Mouse (Mus musculus) MEL (cell line): ENCODE measurements at regions not wholly inside any gene's neighbourhood (a gene's known extent, or its start where the extent isn't known, plus 50 kb on each side); places are given as distances from the start of the nearest gene placed in this dataset.
A peak's percentile ranks its signal among the peaks of the same experiment; 100 is the strongest.

Experiments used
- DNase-seq: peaks from one replicate; pipeline ENCODE4 v3.0.0; 2011; ENCODE audit warnings: low read depth, low spot score
- H3K27ac ChIP-seq: 2 replicates; pipeline ENCODE4 v1.5.1; 2012; ENCODE audit warnings: low read depth, mild to moderate bottlenecking, control low read depth, low read length, moderate library complexity; ENCODE audit not compliant: control insufficient read depth
- H3K27me3 ChIP-seq, 2 experiments: fragments of 150-350 bp in 1 of 2; sonication (generic) in 1 of 2; 2 replicates each; pipeline ENCODE4 v1.6.1; 2012; ENCODE audit warnings: low read length in 2 of 2, mild to moderate bottlenecking in 2 of 2, improper control_type of control experiment in 1 of 2, moderate library complexity in 1 of 2; ENCODE audit not compliant: insufficient read depth in 2 of 2, control insufficient read depth in 1 of 2
- H3K36me3 ChIP-seq, 2 experiments: 2 replicates each; pipeline ENCODE4 v1.6.1; 2012 to 2014; ENCODE audit warnings: low read length in 2 of 2, improper control_type of control experiment in 1 of 2, inconsistent platforms in 1 of 2, mild to moderate bottlenecking in 1 of 2; ENCODE audit not compliant: insufficient read depth in 2 of 2, control insufficient read depth in 1 of 2
- H3K4me1 ChIP-seq, 2 experiments: fragments of 150-350 bp in 1 of 2; sonication (generic) in 1 of 2; 2 replicates each; pipeline ENCODE4 v1.6.1; 2012; ENCODE audit warnings: low read length in 2 of 2, improper control_type of control experiment in 1 of 2, mild to moderate bottlenecking in 1 of 2; ENCODE audit not compliant: insufficient read depth in 2 of 2, control insufficient read depth in 1 of 2
- H3K4me3 ChIP-seq, 2 experiments: fragments of 150-350 bp in 1 of 2; sonication (generic) in 1 of 2; 2 replicates each; pipeline ENCODE4 v1.5.1; 2012; ENCODE audit warnings: low read depth in 2 of 2, low read length in 2 of 2, mild to moderate bottlenecking in 2 of 2, moderate library complexity in 2 of 2, control low read depth in 1 of 2, improper control_type of control experiment in 1 of 2; ENCODE audit not compliant: control insufficient read depth in 1 of 2, insufficient read depth in 1 of 2
- H3K79me2 ChIP-seq: 2 replicates; pipeline ENCODE4 v1.6.1; 2012; ENCODE audit warnings: mild to moderate bottlenecking, low read length, moderate library complexity; ENCODE audit not compliant: control insufficient read depth, poor library complexity, insufficient read depth
- H3K9ac ChIP-seq: 2 replicates; pipeline ENCODE4 v1.6.1; 2012; ENCODE audit warnings: low read depth, mild to moderate bottlenecking, control low read depth, low read length, moderate library complexity; ENCODE audit not compliant: control insufficient read depth, poor library complexity, severe bottlenecking
- H3K9me3 ChIP-seq: fragments of 150-350 bp; sonication (generic); replicated peaks from 2 replicates; pipeline ENCODE4 v1.6.1; 2012; ENCODE audit warnings: mild to moderate bottlenecking, low read length, improper control_type of control experiment, moderate library complexity; ENCODE audit not compliant: insufficient read depth
- CHD1 ChIP-seq: IDR thresholded peaks from 2 replicates; pipeline ENCODE4 v1.6.1; 2012; ENCODE audit warnings: low read depth, mild to moderate bottlenecking, inconsistent platforms, low read length, improper control_type of control experiment
- CHD2 ChIP-seq: IDR thresholded peaks from 2 replicates; pipeline ENCODE4 v1.6.1; 2011; ENCODE audit warnings: low read length, improper control_type of control experiment
- CTCF ChIP-seq, 3 experiments: IDR thresholded peaks in 2 of 3; conservative IDR thresholded peaks in 1 of 3; 2 replicates each; pipeline ENCODE4 v1.5.1; 2011 to 2012; ENCODE audit warnings: low read length in 3 of 3, low read depth in 2 of 3, mild to moderate bottlenecking in 2 of 3, improper control_type of control experiment in 1 of 3, inconsistent platforms in 1 of 3, mixed read lengths in 1 of 3, moderate library complexity in 1 of 3; ENCODE audit not compliant: control insufficient read depth in 1 of 3, insufficient read depth in 1 of 3, poor library complexity in 1 of 3, severe bottlenecking in 1 of 3
- ELF1 ChIP-seq: IDR thresholded peaks from 2 replicates; pipeline ENCODE4 v1.6.1; 2014; ENCODE audit warnings: low read depth, mild to moderate bottlenecking, inconsistent platforms, low read length, improper control_type of control experiment, moderate library complexity
- EP300 ChIP-seq, 2 experiments: IDR thresholded peaks; 2 replicates each; pipeline ENCODE4 v1.6.1; 2011; ENCODE audit warnings: improper control_type of control experiment in 2 of 2, low read length in 2 of 2, low read depth in 1 of 2, mild to moderate bottlenecking in 1 of 2
- HCFC1 ChIP-seq: IDR thresholded peaks from 2 replicates; pipeline ENCODE4 v1.6.1; 2012; ENCODE audit warnings: low read depth, mild to moderate bottlenecking, inconsistent platforms, low read length, improper control_type of control experiment, moderate library complexity
- MAFK ChIP-seq: IDR thresholded peaks from 2 replicates; pipeline ENCODE4 v1.6.1; 2011; ENCODE audit warnings: low read depth, mild to moderate bottlenecking, low read length, improper control_type of control experiment, borderline replicate concordance
- MAZ ChIP-seq: IDR thresholded peaks from 2 replicates; pipeline ENCODE4 v1.6.1; 2012; ENCODE audit warnings: low read depth, mild to moderate bottlenecking, inconsistent platforms, low read length, improper control_type of control experiment
- MYB ChIP-seq: IDR thresholded peaks from 2 replicates; pipeline ENCODE4 v1.6.1; 2011; ENCODE audit warnings: mild to moderate bottlenecking, low read depth, low read length, improper control_type of control experiment
- MYC ChIP-seq: IDR thresholded peaks from 2 replicates; pipeline ENCODE4 v1.6.1; 2011; ENCODE audit warnings: low read depth, mild to moderate bottlenecking, low read length, improper control_type of control experiment, moderate library complexity
- POLR2AphosphoS2 ChIP-seq: IDR thresholded peaks from 2 replicates; pipeline ENCODE4 v1.6.1; 2011; ENCODE audit warnings: low read length, improper control_type of control experiment
- RAD21 ChIP-seq: IDR thresholded peaks from 2 replicates; pipeline ENCODE4 v1.6.1; 2011; ENCODE audit warnings: mild to moderate bottlenecking, low read depth, low read length, improper control_type of control experiment
- SMC3 ChIP-seq: IDR thresholded peaks from 2 replicates; pipeline ENCODE4 v1.6.1; 2011; ENCODE audit warnings: low read depth, low read length, improper control_type of control experiment
- TAL1 ChIP-seq: IDR thresholded peaks from 2 replicates; pipeline ENCODE4 v1.6.1; 2012; ENCODE audit warnings: mild to moderate bottlenecking, inconsistent platforms, low read length, moderate library complexity, mixed read lengths
- TBP ChIP-seq: IDR thresholded peaks from 2 replicates; pipeline ENCODE4 v1.8.0; 2011; ENCODE audit warnings: low read depth, low read length, improper control_type of control experiment
- TCF12 ChIP-seq: IDR thresholded peaks from 2 replicates; pipeline ENCODE4 v1.6.1; 2014; ENCODE audit warnings: low read depth, mild to moderate bottlenecking, inconsistent platforms, low read length, improper control_type of control experiment, moderate library complexity
- USF1 ChIP-seq: IDR thresholded peaks from 2 replicates; pipeline ENCODE4 v1.6.1; 2014; ENCODE audit warnings: low read depth, mild to moderate bottlenecking, inconsistent platforms, low read length, improper control_type of control experiment, moderate library complexity
- USF2 ChIP-seq, 2 experiments: IDR thresholded peaks; 2 replicates each; pipeline ENCODE4 v1.6.1; 2011 to 2012; ENCODE audit warnings: improper control_type of control experiment in 2 of 2, low read length in 2 of 2, borderline replicate concordance in 1 of 2, inconsistent platforms in 1 of 2, low read depth in 1 of 2, mild to moderate bottlenecking in 1 of 2; ENCODE audit not compliant: insufficient read depth in 1 of 2
- ZC3H11A ChIP-seq: IDR thresholded peaks from 2 replicates; pipeline ENCODE4 v1.6.1; 2012; ENCODE audit warnings: low read depth, mild to moderate bottlenecking, inconsistent platforms, low read length, improper control_type of control experiment
- ZNF384 ChIP-seq: IDR thresholded peaks from 2 replicates; pipeline ENCODE4 v1.6.1; 2012; ENCODE audit warnings: low read depth, mild to moderate bottlenecking, inconsistent platforms, low read length, improper control_type of control experiment

DNA sequence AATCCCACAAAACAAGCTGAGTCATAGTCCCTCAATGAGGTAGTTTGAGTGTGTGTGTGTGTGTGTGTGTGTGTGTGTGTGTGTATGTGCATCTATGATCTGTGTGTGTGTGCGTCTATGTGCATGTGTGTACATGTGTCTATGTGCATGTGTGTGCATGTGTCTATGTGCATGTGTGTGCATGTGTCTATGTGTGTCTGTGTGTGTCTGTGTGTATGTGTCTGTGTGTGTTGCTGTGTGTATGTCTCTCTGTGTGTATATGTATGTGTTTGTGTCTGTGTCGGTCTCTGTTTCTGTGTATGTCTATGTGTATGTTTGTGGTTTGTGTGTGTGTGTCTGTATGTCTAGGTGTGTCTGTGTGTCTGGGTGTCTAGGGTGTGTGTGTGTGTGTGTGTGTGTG lies 309.1 kb upstream of the Brinp3 start:
- Histone ChIP-seq H3K27me3 (no peaks in the 10 kb centered on the region), H3K9me3 (no peaks in the 10 kb centered on the region), H3K36me3 (no peaks in the 10 kb centered on the region), H3K4me1 (no peaks in the 10 kb centered on the region), H3K79me2 (no peaks in the 10 kb centered on the region), H3K9ac (no peak overlapping the region), H3K4me3 (no peak overlapping the region), H3K27ac (no peak overlapping the region)
- TF ChIP-seq USF2 (IDR thresholded peaks at IDR 0.05; ENCODE audit: borderline replicate concordance in 1 of 2, insufficient read depth in 1 of 2, low read depth in 1 of 2, low read length in 2 of 2) (no peak), MYB (no peak), TAL1 (no peak), MYC (no peak)
- DNase-seq = no peak

DNA sequence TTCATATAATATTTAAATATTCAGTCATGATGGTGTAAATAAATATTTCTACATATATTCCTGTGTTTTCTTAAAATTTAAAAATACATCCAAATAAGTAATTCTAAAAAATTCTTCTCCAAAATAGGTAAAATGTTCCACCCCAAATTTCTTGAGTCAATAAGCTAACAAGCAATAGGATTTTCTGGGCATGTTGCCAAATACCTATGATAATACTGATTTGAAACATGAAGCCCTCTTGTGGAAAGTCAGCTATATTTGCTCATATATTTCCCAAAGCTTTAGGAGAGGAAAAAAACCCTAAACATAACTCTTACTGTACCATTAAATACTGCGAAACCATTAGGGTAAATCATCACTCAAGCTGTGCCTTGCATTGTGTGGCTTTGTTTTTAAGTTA lies 282.9 kb upstream of the Brinp3 start:
- Histone ChIP-seq H3K36me3 (no peaks in the 10 kb centered on the region), H3K27me3 (no peaks in the 10 kb centered on the region), H3K27ac (no peak overlapping the region)
- TF ChIP-seq USF1 (no peak), RAD21 (peak; percentile 38), TCF12 (no peak), SMC3 (peak; percentile 46), EP300 (IDR thresholded peaks at IDR 0.05; ENCODE audit: low read depth in 1 of 2, low read length in 2 of 2) (0 out of 4 replicates have a peak, but pooled peaks of 1 of the 2 experiments have one; percentile 34), CTCF (IDR thresholded peaks at IDR 0.05 in 2 of 3, conservative IDR thresholded peaks at IDR 0.05 in 1 of 3; ENCODE audit: control insufficient read depth in 1 of 3, insufficient read depth in 1 of 3, low read depth in 2 of 3, low read length in 3 of 3, poor library complexity in 1 of 3, severe bottlenecking in 1 of 3) (peak in 1 of 3 experiments; percentile 35; a peak in 2 of 6 replicates), ZC3H11A (peak; percentile 22; the same call in 1 of the 2 replicates)
- TF ChIP-seq, all 39 proteins: peak for 5
- Histone ChIP-seq H3K79me2 (no peaks in the 10 kb centered on the region), H3K9ac (no peak overlapping the region), H3K4me1 (no peaks in the 10 kb centered on the region), H3K9me3 (no peaks in the 10 kb centered on the region), H3K4me3 (no peak overlapping the region)
- DNase-seq = peak; percentile 65

DNA sequence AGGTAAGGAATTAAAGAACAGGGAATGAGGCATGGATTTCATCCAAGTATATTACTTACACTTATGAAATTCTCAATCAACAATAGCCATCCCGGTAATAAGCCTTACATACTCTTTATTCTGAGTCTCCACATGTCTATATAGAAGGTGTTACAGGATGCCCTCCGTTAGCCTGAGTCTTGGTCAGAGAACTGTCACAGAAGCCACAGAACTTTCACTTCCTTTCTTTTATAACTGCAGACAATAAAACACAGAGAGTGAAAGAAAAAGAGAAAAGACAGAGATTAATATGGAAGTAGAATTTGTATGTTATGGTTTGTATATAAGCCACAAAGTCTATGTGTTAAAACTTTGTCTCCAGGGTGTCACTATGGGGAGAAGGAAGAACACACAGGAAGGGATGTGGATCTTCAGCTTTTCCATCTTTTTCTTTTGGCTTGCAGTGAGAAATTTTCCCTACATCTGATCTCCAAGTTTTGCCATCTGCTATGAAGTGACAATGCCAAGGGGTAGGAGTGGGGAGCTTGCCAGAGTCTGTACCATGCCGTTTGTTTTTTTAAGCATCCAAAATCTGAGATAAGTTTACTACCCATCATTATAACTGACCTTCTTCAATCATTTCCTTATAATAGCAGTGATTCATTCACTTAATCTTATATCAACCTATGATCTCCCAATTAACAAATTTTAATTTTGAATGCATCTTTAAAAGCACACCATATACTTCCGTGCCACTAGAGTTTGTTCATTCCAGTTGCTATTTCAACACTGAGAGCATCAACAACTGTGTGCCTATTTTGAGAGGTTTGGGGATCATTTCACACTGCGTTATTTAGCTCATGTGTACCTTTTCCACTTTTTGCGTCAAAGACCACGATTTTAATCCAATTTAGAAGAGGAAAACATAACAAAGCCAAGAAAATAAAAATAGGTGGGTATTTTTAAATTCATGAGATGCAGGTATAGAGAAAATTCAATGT lies 262.8 kb upstream of the Brinp3 start:
- no peaks in the 10 kb centered on the region for H3K79me2 ChIP-seq
- no peak overlapping the region for H3K27ac ChIP-seq
- no peaks in the 10 kb centered on the region for H3K36me3 ChIP-seq
- TF ChIP-seq CHD1 (no peak), MAZ (no peak), MYB (no peak), TBP (no peak), ELF1 (no peak), MAFK (no peak), MYC (no peak), USF2 (IDR thresholded peaks at IDR 0.05; ENCODE audit: borderline replicate concordance in 1 of 2, insufficient read depth in 1 of 2, low read depth in 1 of 2, low read length in 2 of 2) (no peak), HCFC1 (no peak), POLR2AphosphoS2 (no peak), ZNF384 (no peak), CHD2 (no peak), CTCF (IDR thresholded peaks at IDR 0.05 in 2 of 3, conservative IDR thresholded peaks at IDR 0.05 in 1 of 3; ENCODE audit: control insufficient read depth in 1 of 3, insufficient read depth in 1 of 3, low read depth in 2 of 3, low read length in 3 of 3, poor library complexity in 1 of 3, severe bottlenecking in 1 of 3) (no peak)
- no peaks in the 10 kb centered on the region for H3K27me3 ChIP-seq
- no peak overlapping the region for H3K9ac ChIP-seq
- H3K4me3 ChIP-seq = no peak overlapping the region
- no peaks in the 10 kb centered on the region for H3K9me3 ChIP-seq
- H3K4me1 ChIP-seq = no peaks in the 10 kb centered on the region
- DNase-seq = no peak
